Mouse (Mus musculus) cerebellum, adult 2 months (tissue): ENCODE data around the gene Larp4b.

Experiments used
- CTCF ChIP-seq: fragments of 200-500 bp; IDR thresholded peaks from 2 replicates; pipeline ENCODE4 v1.5.1; 2011; ENCODE audit warnings: low read depth, mild to moderate bottlenecking, control low read depth, low read length, moderate library complexity, borderline replicate concordance; ENCODE audit not compliant: insufficient read depth
- POLR2A ChIP-seq: fragments of 200-500 bp; IDR thresholded peaks from 2 replicates; pipeline ENCODE4 v1.6.1; 2011; ENCODE audit warnings: low read length, control low read depth, borderline replicate concordance; ENCODE audit not compliant: insufficient read depth

DNA sequence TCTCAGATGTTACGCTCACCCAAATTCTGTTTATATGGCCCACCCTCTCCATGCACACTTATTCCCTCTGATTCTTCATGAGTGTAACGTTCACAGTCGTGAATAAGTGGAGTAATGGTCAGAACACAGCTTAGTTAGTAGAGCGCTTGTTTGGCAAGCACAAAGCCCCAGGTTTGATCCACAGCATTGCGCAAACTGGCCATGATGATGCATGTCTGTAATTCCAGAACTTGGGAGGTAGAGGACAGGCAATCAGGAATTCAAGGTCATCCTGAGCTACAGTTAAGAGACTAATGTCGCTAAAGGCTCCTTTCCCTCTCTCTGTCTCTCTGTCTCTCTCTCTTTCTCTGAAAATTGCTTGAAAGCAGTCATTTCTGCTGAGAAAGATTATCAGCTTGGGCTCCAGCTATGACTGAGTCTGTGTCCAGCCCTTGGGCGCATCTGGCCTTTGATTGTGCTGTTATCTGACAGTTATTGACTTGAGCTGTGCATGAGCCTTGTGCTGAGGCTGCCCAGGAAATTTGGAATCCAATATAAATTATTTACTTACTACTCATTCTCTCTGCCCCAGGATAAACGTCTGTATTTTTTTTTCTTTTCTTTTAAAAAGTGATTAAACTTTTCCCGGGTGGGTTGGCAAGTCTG lies 129.2 kb downstream of the Larp4b start:
- TF ChIP-seq POLR2A (no peak), CTCF (no peak)
